ENCODE assay signal across 18 mouse cellular contexts in genomic region chr15:82251579-82251978, GRCm38 (mm10). TPM values are rescaled to one million over a fixed set of nuclear protein-coding genes. Genes with fewer than 3 reads are reported as not detected.
DNase-seq lines count a peak whose midpoint lies in the region; ATAC-seq and TF ChIP-seq lines count a peak whose summit lies in the region.
"Had no signal": no experiment of that assay in that cellular context is flagged by ENCODE, and none has a peak within 500 bp of the region (broad histone marks: within the 10 kb centered on the region; RNA-seq: fewer than 3 reads in every experiment).

No protein-coding gene starts in this region.

- H3K4me2 ChIP-seq in liver, postnatal 0 days (ENCODE audit: low read depth, low read length): no peak overlapping the region
- no peak overlapping the region for H3K4me2 ChIP-seq in liver, embryonic 11.5 days
- H3K4me2 ChIP-seq: forebrain, embryonic 13.5 days; hindbrain, embryonic 15.5 days; limb, embryonic 15.5 days had no signal

- TF ChIP-seq EP300 in heart, adult 2 months (IDR thresholded peaks at IDR 0.05; ENCODE audit: insufficient read depth, low read depth, low read length): no peak
- TF ChIP-seq EP300 in liver, postnatal 0 days (IDR thresholded peaks at IDR 0.05; ENCODE audit: low read depth): no peak

- no peak overlapping the region for H3K9ac ChIP-seq in heart, adult 2 months (ENCODE audit: low read depth, low read length)
- H3K9ac ChIP-seq in liver, postnatal 0 days (replicated peaks): no peak overlapping the region
- H3K9ac ChIP-seq in liver, embryonic 11.5 days (ENCODE audit: low read depth, low read length): no peak overlapping the region
- H3K9ac ChIP-seq: forebrain, embryonic 13.5 days; hindbrain, embryonic 15.5 days; limb, embryonic 15.5 days had no signal

- H3K9me3 ChIP-seq in liver, postnatal 0 days (ENCODE audit: low read length): 0 out of 2 replicates have a peak, but pooled peaks cover 3% of the 10 kb centered on the region
- H3K9me3 ChIP-seq in liver, embryonic 11.5 days (ENCODE audit: control insufficient read depth, low read length): no peaks in the 10 kb centered on the region
- 0 out of 2 replicates have a peak, but pooled peaks cover 2% of the 10 kb centered on the region for H3K9me3 ChIP-seq in G1E (replicated peaks)
- H3K9me3 ChIP-seq: hindbrain, embryonic 15.5 days; limb, embryonic 15.5 days; midbrain, embryonic 10.5 days had no signal

- H3K4me3 ChIP-seq in heart, adult 2 months: no peak overlapping the region
- H3K4me3 ChIP-seq in liver, postnatal 0 days (ENCODE audit: low read depth, low read length): no peak overlapping the region
- H3K4me3 ChIP-seq in liver, embryonic 11.5 days (ENCODE audit: low read depth, low read length): no peak overlapping the region
- no peak overlapping the region for H3K4me3 ChIP-seq in G1E (ENCODE audit: low read depth, low read length)
- H3K4me3 ChIP-seq: forebrain, embryonic 13.5 days; hindbrain, embryonic 15.5 days; limb, embryonic 15.5 days; midbrain, embryonic 10.5 days; myocyte had no signal

- H3K4me1 ChIP-seq in heart, adult 2 months (ENCODE audit: control insufficient read depth, insufficient read depth, low read length): no peaks in the 10 kb centered on the region
- H3K4me1 ChIP-seq in liver, postnatal 0 days (ENCODE audit: insufficient read depth): no peaks in the 10 kb centered on the region
- no peaks in the 10 kb centered on the region for H3K4me1 ChIP-seq in liver, embryonic 11.5 days (replicated peaks; ENCODE audit: control insufficient read depth, insufficient read depth, low read length)
- H3K4me1 ChIP-seq in G1E (ENCODE audit: insufficient read depth, low read depth, low read length): peaks cover 10% of the 10 kb centered on the region; the same call in 1 of the 2 replicates
- H3K4me1 ChIP-seq: limb, embryonic 15.5 days had no signal

- TF ChIP-seq POLR2A in heart, adult 2 months (IDR thresholded peaks at IDR 0.05; ENCODE audit: insufficient read depth, low read depth, low read length): no peak

- no peak for ATAC-seq in liver, postnatal 0 days
- ATAC-seq in liver, embryonic 11.5 days (replicated peaks; ENCODE audit: low FRiP score): no peak
- ATAC-seq in G1E (ENCODE audit: extremely low read depth, insufficient number of reproducible peaks, low FRiP score, poor library complexity, severe bottlenecking): no peak
- ATAC-seq: forebrain, embryonic 13.5 days had no signal

- no peaks in the 10 kb centered on the region for H3K79me2 ChIP-seq in heart, adult 2 months (replicated peaks; ENCODE audit: control insufficient read depth, insufficient read depth, low read length)

- H3K27ac ChIP-seq in heart, adult 2 months: no peak overlapping the region
- no peak overlapping the region for H3K27ac ChIP-seq in liver, postnatal 0 days (ENCODE audit: low read depth)
- no peak overlapping the region for H3K27ac ChIP-seq in liver, embryonic 11.5 days (ENCODE audit: low read depth, low read length)
- H3K27ac ChIP-seq: forebrain, embryonic 13.5 days; hindbrain, embryonic 15.5 days; limb, embryonic 15.5 days; midbrain, embryonic 10.5 days had no signal

- intact Hi-C loops in heart, adult 2 months (cut with DNase I): no loop called here

- H3K27me3 ChIP-seq in heart, adult 2 months (ENCODE audit: control insufficient read depth, insufficient read depth, low read length): no peaks in the 10 kb centered on the region
- no peaks in the 10 kb centered on the region for H3K27me3 ChIP-seq in liver, postnatal 0 days (ENCODE audit: insufficient read depth, low read length)
- H3K27me3 ChIP-seq in liver, embryonic 11.5 days (replicated peaks; ENCODE audit: control insufficient read depth, insufficient read depth, low read length): peaks cover 11% of the 10 kb centered on the region
- peaks cover 13% of the 10 kb centered on the region for H3K27me3 ChIP-seq in G1E (ENCODE audit: insufficient read depth, low read length)
- H3K27me3 ChIP-seq: forebrain, embryonic 13.5 days; hindbrain, embryonic 15.5 days; limb, embryonic 15.5 days had no signal

- peak; percentile 48 for TF ChIP-seq CTCF in heart, adult 2 months (IDR thresholded peaks at IDR 0.05)
- peak; percentile 57 for TF ChIP-seq CTCF in liver, postnatal 0 days (IDR thresholded peaks at IDR 0.05; ENCODE audit: low read depth)
- TF ChIP-seq CTCF in G1E (IDR thresholded peaks at IDR 0.05; ENCODE audit: low read depth, low read length): peak; percentile 16; the same call in 1 of the 2 replicates

- no peaks in the 10 kb centered on the region for H3K36me3 ChIP-seq in heart, adult 2 months (ENCODE audit: control insufficient read depth, insufficient read depth, low read length)
- H3K36me3 ChIP-seq in liver, postnatal 0 days (replicated peaks; ENCODE audit: insufficient read depth, low read length): no peaks in the 10 kb centered on the region
- H3K36me3 ChIP-seq in liver, embryonic 11.5 days (ENCODE audit: control insufficient read depth, insufficient read depth, low read length): no peaks in the 10 kb centered on the region
- H3K36me3 ChIP-seq in G1E (replicated peaks): no peaks in the 10 kb centered on the region
- H3K36me3 ChIP-seq: hindbrain, embryonic 15.5 days; limb, embryonic 15.5 days; midbrain, embryonic 10.5 days had no signal

- 94% methylated on average over 3 of the region's 3 CpGs for WGBS in heart, adult 2 months
- 82% methylated on average over 3 of the region's 3 CpGs for WGBS in liver, postnatal 0 days (ENCODE audit: insufficient replicate concordance)
- WGBS in liver, embryonic 11.5 days: 77% methylated on average over 3 of the region's 3 CpGs

- no peak for DNase-seq in heart, adult 2 months
- no peak for DNase-seq in heart, adult 9 months (ENCODE audit: low spot score in 2 of 2)
- no peak for DNase-seq in liver, postnatal 0 days
- DNase-seq in liver, embryonic 11.5 days (ENCODE audit: low spot score): no peak
- no peak for DNase-seq in G1E (ENCODE audit: low spot score)
- peak; percentile 40 for DNase-seq in naive thymus-derived CD4-positive, alpha-beta T cell, adult 2 months (ENCODE audit: low read depth)
- no peak for DNase-seq in right cerebral cortex, postnatal 36 days (ENCODE audit: low spot score in 2 of 2)
- DNase-seq: cerebellum, adult 11-12 months; heart, adult 18-20 months; heart, postnatal 10 days had no signal

RNA-seq across cellular contexts. Expression of gene 1500009C09Rik, which starts 0.6 kb away (rescaled TPM):
- total RNA-seq in heart, adult 2 months (2021): not detected
- 0.08 TPM in 1 of 2 replicates, not detected in the other for polyA plus RNA-seq in heart, adult 2 months (2012; rRNA removed)
- polyA plus RNA-seq in liver, postnatal 0 days (2015; fragmentation: Nextera tagmentation; extraction: Ambion mirVana): not detected in 2 replicates
- polyA plus RNA-seq in liver, embryonic 11.5 days (2014; fragmentation: Nextera tagmentation; extraction: Ambion mirVana): not detected in 2 replicates
- total RNA-seq in G1E (2014; fragmentation: Nextera tagmentation) (not detected in 2 replicates), G1E (2017) (not detected in 2 replicates)
- polyA plus RNA-seq in G1E (2012): not detected in 2 replicates
- total RNA-seq: gastrocnemius, adult 18-20 months; heart, adult 18-20 months; heart, postnatal 10 days had no signal
- polyA plus RNA-seq: kidney, embryonic 14.5 days; limb, embryonic 15.5 days; lung, embryonic 16.5 days; myocyte had no signal

RNA-seq across cellular contexts. Expression of gene Cenpm, which starts 7.0 kb away (rescaled TPM):
- under 1 TPM; 0.39 to 0.42 TPM for total RNA-seq in heart, adult 2 months (2021)
- 0.76 and 1.7 TPM in 2 replicates for polyA plus RNA-seq in heart, adult 2 months (2012; rRNA removed)
- polyA plus RNA-seq in liver, postnatal 0 days (2015; fragmentation: Nextera tagmentation; extraction: Ambion mirVana): 27.8 and 30.7 TPM in 2 replicates
- polyA plus RNA-seq in liver, embryonic 11.5 days (2014; fragmentation: Nextera tagmentation; extraction: Ambion mirVana): 56.5 and 58.8 TPM in 2 replicates
- total RNA-seq in G1E (2014; fragmentation: Nextera tagmentation): 70.7 and 84.1 TPM in 2 replicates
- 13.7 and 15.7 TPM in 2 replicates for total RNA-seq in G1E (2017)
- polyA plus RNA-seq in G1E (2012): 103 and 105 TPM in 2 replicates
- total RNA-seq: gastrocnemius, adult 18-20 months had no signal

RNA-seq across cellular contexts. Expression of gene Sept3, which starts 23.1 kb away (rescaled TPM):
- total RNA-seq in heart, adult 2 months (2021): under 1 TPM; 0.39 to 0.44 TPM
- polyA plus RNA-seq in heart, adult 2 months (2012; rRNA removed): 0.43 and 0.85 TPM in 2 replicates
- 0.06 and 0.07 TPM in 2 replicates for polyA plus RNA-seq in liver, postnatal 0 days (2015; fragmentation: Nextera tagmentation; extraction: Ambion mirVana)
- 7.1 and 7.4 TPM in 2 replicates for polyA plus RNA-seq in liver, embryonic 11.5 days (2014; fragmentation: Nextera tagmentation; extraction: Ambion mirVana)
- total RNA-seq in G1E (2014; fragmentation: Nextera tagmentation) (not detected in 2 replicates), G1E (2017) (0.05 and 0.12 TPM in 2 replicates)
- not detected in 2 replicates for polyA plus RNA-seq in G1E (2012)

RNA-seq across cellular contexts. Expression of gene Tnfrsf13c, which starts 27.4 kb away (rescaled TPM):
- total RNA-seq in heart, adult 2 months (2021): under 1 TPM; 0.16 to 0.18 TPM
- 0.44 and 0.86 TPM in 2 replicates for polyA plus RNA-seq in heart, adult 2 months (2012; rRNA removed)
- 2.0 and 2.3 TPM in 2 replicates for polyA plus RNA-seq in liver, postnatal 0 days (2015; fragmentation: Nextera tagmentation; extraction: Ambion mirVana)
- polyA plus RNA-seq in liver, embryonic 11.5 days (2014; fragmentation: Nextera tagmentation; extraction: Ambion mirVana): 0.16 and 0.56 TPM in 2 replicates
- total RNA-seq in G1E (2014; fragmentation: Nextera tagmentation) (1.6 and 2.4 TPM in 2 replicates), G1E (2017) (0.71 and 1.2 TPM in 2 replicates)
- polyA plus RNA-seq in G1E (2012): 0.18 and 0.65 TPM in 2 replicates
- total RNA-seq: gastrocnemius, adult 18-20 months had no signal
- polyA plus RNA-seq: lung, embryonic 16.5 days had no signal

RNA-seq across cellular contexts. Expression of gene Shisa8, which starts 39.0 kb away (rescaled TPM):
- under 1 TPM; 0.13 to 0.23 TPM for total RNA-seq in heart, adult 2 months (2021)
- polyA plus RNA-seq in heart, adult 2 months (2012; rRNA removed): 0.15 and 0.21 TPM in 2 replicates
- polyA plus RNA-seq in liver, postnatal 0 days (2015; fragmentation: Nextera tagmentation; extraction: Ambion mirVana): 0.08 and 0.13 TPM in 2 replicates
- polyA plus RNA-seq in liver, embryonic 11.5 days (2014; fragmentation: Nextera tagmentation; extraction: Ambion mirVana): 0.12 and 0.73 TPM in 2 replicates
- total RNA-seq in G1E (2014; fragmentation: Nextera tagmentation) (not detected in 2 replicates), G1E (2017) (0.05 TPM in 1 of 2 replicates, not detected in the other)
- polyA plus RNA-seq in G1E (2012): not detected in 2 replicates
- total RNA-seq: gastrocnemius, adult 18-20 months had no signal

Comparison
In these comparisons a context has a peak if more than half of its experiments do, and no peak if none do; other contexts are left out.
1. RNA of gene Cenpm, which starts 7.0 kb away (polyA plus RNA-seq): 103 to 105 TPM in G1E, 56.5 to 58.8 TPM in liver, embryonic 11.5 days and 27.8 to 30.7 TPM in liver, postnatal 0 days; 0.76 to 1.7 TPM in heart, adult 2 months; every median in the first group is over 10 times any median in the second.
2. Peak in every context shown above with its lines, with median percentiles within 50 percentile points of each other: CTCF ChIP-seq.